Mouse (Mus musculus): ENCODE measurements around the gene Rab5c. TPM values are rescaled to one million over a fixed set of nuclear protein-coding genes. Genes with fewer than 3 reads are reported as not detected.

Rab5c gene
- polyA plus RNA-seq, 2 experiments = 73.2 to 188 TPM

- Histone ChIP-seq H3K4me2 (replicated peaks; ENCODE audit: low read depth, low read length, severe bottlenecking) (peak overlapping the region; percentile 39), H3K9me3 (ENCODE audit: control insufficient read depth, low read length) (no peaks in the 10 kb centered on the region), H3K36me3 (ENCODE audit: control insufficient read depth, insufficient read depth, low read length) (peaks cover 31% of the 10 kb centered on the region), H3K4me3 (replicated peaks; ENCODE audit: low read length) (peak overlapping the region; percentile 1; the same call in 1 of the 2 replicates), H3K27ac (replicated peaks; ENCODE audit: low read depth, low read length) (no peak overlapping the region), H3K9ac (ENCODE audit: low read depth, low read length, severe bottlenecking) (no peak overlapping the region), H3K4me1 (ENCODE audit: control insufficient read depth, insufficient read depth, low read length) (peaks cover 5% of the 10 kb centered on the region; the same call in 1 of the 2 replicates), H3K27me3 (ENCODE audit: control insufficient read depth, insufficient read depth, low read length) (no peaks in the 10 kb centered on the region)
- ATAC-seq (ENCODE audit: low FRiP score, low read depth) = peak; percentile 47; the same call in 1 of the 2 replicates
- no peak for TF ChIP-seq POLR2A (IDR thresholded peaks at IDR 0.05; ENCODE audit: borderline replicate concordance, extremely low read depth, insufficient read depth, insufficient read length)
- WGBS = 34% methylated on average over 19 of the region's 19 CpGs
- peak; percentile 84 for DNase-seq (ENCODE audit: low spot score)
Observed at GRCm38 (mm10) chr11:100702081-100702851, 35.7 kb downstream of the Rab5c start.

GRCm38 (mm10) chr11:100701301-100701700 is 36.7 kb downstream of the Rab5c start:
- ATAC-seq (ENCODE audit: low FRiP score, low read depth) (no peak), DNase-seq (ENCODE audit: low spot score) (no peak)
- Histone ChIP-seq H3K9me3 (ENCODE audit: control insufficient read depth, low read length) (no peaks in the 10 kb centered on the region), H3K4me3 (replicated peaks; ENCODE audit: low read length) (peak overlapping the region; percentile 23), H3K27me3 (ENCODE audit: control insufficient read depth, insufficient read depth, low read length) (no peaks in the 10 kb centered on the region), H3K4me1 (ENCODE audit: control insufficient read depth, insufficient read depth, low read length) (peaks cover 5% of the 10 kb centered on the region; the same call in 1 of the 2 replicates), H3K4me2 (replicated peaks; ENCODE audit: low read depth, low read length, severe bottlenecking) (peak overlapping the region; percentile 38), H3K36me3 (ENCODE audit: control insufficient read depth, insufficient read depth, low read length) (peaks cover 21% of the 10 kb centered on the region), H3K9ac (ENCODE audit: low read depth, low read length, severe bottlenecking) (0 out of 2 replicates have a peak overlapping the region, but pooled peaks have one; percentile 7), H3K27ac (replicated peaks; ENCODE audit: low read depth, low read length) (no peak overlapping the region)
- WGBS = 3% methylated on average over 14 of the region's 14 CpGs
- TF ChIP-seq POLR2A (IDR thresholded peaks at IDR 0.05; ENCODE audit: borderline replicate concordance, extremely low read depth, insufficient read depth, insufficient read length) = no peak

- DNase-seq (ENCODE audit: low spot score) = no peak
- no peak for TF ChIP-seq POLR2A (IDR thresholded peaks at IDR 0.05; ENCODE audit: borderline replicate concordance, extremely low read depth, insufficient read depth, insufficient read length)
- H3K4me3 ChIP-seq (replicated peaks; ENCODE audit: low read length) = no peak overlapping the region
- 79% methylated on average over 3 of the region's 3 CpGs for WGBS
- H3K9ac ChIP-seq (ENCODE audit: low read depth, low read length, severe bottlenecking) = 0 out of 2 replicates have a peak overlapping the region, but pooled peaks have one; percentile 7
- peaks cover 5% of the 10 kb centered on the region; the same call in 1 of the 2 replicates for H3K4me1 ChIP-seq (ENCODE audit: control insufficient read depth, insufficient read depth, low read length)
- H3K27me3 ChIP-seq (ENCODE audit: control insufficient read depth, insufficient read depth, low read length) = no peaks in the 10 kb centered on the region
- peak overlapping the region; percentile 38; the same call in 1 of the 2 replicates for H3K4me2 ChIP-seq (replicated peaks; ENCODE audit: low read depth, low read length, severe bottlenecking)
- peaks cover 15% of the 10 kb centered on the region for H3K36me3 ChIP-seq (ENCODE audit: control insufficient read depth, insufficient read depth, low read length)
- H3K9me3 ChIP-seq (ENCODE audit: control insufficient read depth, low read length) = no peaks in the 10 kb centered on the region
- no peak overlapping the region for H3K27ac ChIP-seq (replicated peaks; ENCODE audit: low read depth, low read length)
- ATAC-seq (ENCODE audit: low FRiP score, low read depth) = no peak
Observed at GRCm38 (mm10) chr11:100700710-100701109, 37.3 kb downstream of the Rab5c start.

- TF ChIP-seq POLR2A (IDR thresholded peaks at IDR 0.05; ENCODE audit: borderline replicate concordance, extremely low read depth, insufficient read depth, insufficient read length) = no peak
Observed at GRCm38 (mm10) chr11:100697921-100698320, 40.1 kb downstream of the Rab5c start.

GRCm38 (mm10) chr11:100694926-100695325 is 43.1 kb downstream of the Rab5c start:
- 0 out of 2 replicates have a peak, but pooled peaks cover 8% of the 10 kb centered on the region for H3K27me3 ChIP-seq (ENCODE audit: control insufficient read depth, insufficient read depth, low read length)
- peak; percentile 36 for DNase-seq (ENCODE audit: low spot score)
- no peak for TF ChIP-seq POLR2A (IDR thresholded peaks at IDR 0.05; ENCODE audit: borderline replicate concordance, extremely low read depth, insufficient read depth, insufficient read length)
- WGBS = 41% methylated on average over 5 of the region's 5 CpGs
- H3K9me3 ChIP-seq (ENCODE audit: control insufficient read depth, low read length) = no peaks in the 10 kb centered on the region
- H3K4me1 ChIP-seq (ENCODE audit: control insufficient read depth, insufficient read depth, low read length) = peaks cover 4% of the 10 kb centered on the region; the same call in 1 of the 2 replicates
- H3K4me2 ChIP-seq (replicated peaks; ENCODE audit: low read depth, low read length, severe bottlenecking) = no peak overlapping the region
- no peak overlapping the region for H3K27ac ChIP-seq (replicated peaks; ENCODE audit: low read depth, low read length)
- H3K36me3 ChIP-seq (ENCODE audit: control insufficient read depth, insufficient read depth, low read length) = no peaks in the 10 kb centered on the region
- H3K9ac ChIP-seq (ENCODE audit: low read depth, low read length, severe bottlenecking) = no peak overlapping the region
- no peak overlapping the region for H3K4me3 ChIP-seq (replicated peaks; ENCODE audit: low read length)
- no peak; the same call in 1 of the 2 replicates for ATAC-seq (ENCODE audit: low FRiP score, low read depth)

More at GRCm38 (mm10) chr11:100697921-100698320, 40.1 kb downstream of the Rab5c start:
- no peak for ATAC-seq (ENCODE audit: low FRiP score, low read depth)
- Histone ChIP-seq H3K9ac (ENCODE audit: low read depth, low read length, severe bottlenecking) (no peak overlapping the region), H3K27me3 (ENCODE audit: control insufficient read depth, insufficient read depth, low read length) (no peaks in the 10 kb centered on the region), H3K4me1 (ENCODE audit: control insufficient read depth, insufficient read depth, low read length) (peaks cover 5% of the 10 kb centered on the region; the same call in 1 of the 2 replicates), H3K4me3 (replicated peaks; ENCODE audit: low read length) (no peak overlapping the region), H3K9me3 (ENCODE audit: control insufficient read depth, low read length) (no peaks in the 10 kb centered on the region), H3K4me2 (replicated peaks; ENCODE audit: low read depth, low read length, severe bottlenecking) (no peak overlapping the region), H3K27ac (replicated peaks; ENCODE audit: low read depth, low read length) (no peak overlapping the region), H3K36me3 (ENCODE audit: control insufficient read depth, insufficient read depth, low read length) (no peaks in the 10 kb centered on the region)
- WGBS = 67% methylated on average over 7 of the region's 7 CpGs
- DNase-seq (ENCODE audit: low spot score) = no peak
